Mouse (Mus musculus) intestine, embryonic 16.5 days (tissue): Measurements from ENCODE around the gene Gm6020. TPM values are rescaled to one million over a fixed set of nuclear protein-coding genes. Genes with fewer than 3 reads are reported as not detected.
"Not testable (repeated sequence)": the region's sequence is repeated elsewhere in the genome, so short reads cannot be mapped to it uniquely, and the experiment has no call there.

Source experiments
- ATAC-seq: fragments of 200-750 bp; cut with Nextera tagmentation; 2 replicates; pipeline ENCODE4 v1.8.0; 2017; ENCODE audit warnings: moderate TSS enrichment, moderate library complexity
- H3K27ac ChIP-seq: fragments of 300-500 bp; sonication (generic); 2 replicates; pipeline ENCODE4 v1.5.1; 2014; ENCODE audit warnings: mild to moderate bottlenecking, low read length
- H3K27me3 ChIP-seq: fragments of 300-500 bp; sonication (generic); replicated peaks from 2 replicates; pipeline ENCODE4 v1.6.1; 2014; ENCODE audit warnings: low read length, control low read depth, mixed read lengths; ENCODE audit not compliant: control insufficient read depth, insufficient read depth
- H3K36me3 ChIP-seq: fragments of 300-500 bp; sonication (generic); 2 replicates; pipeline ENCODE4 v1.6.1; 2014; ENCODE audit warnings: low read length, control low read depth; ENCODE audit not compliant: control insufficient read depth, insufficient read depth
- H3K4me1 ChIP-seq: fragments of 300-500 bp; sonication (generic); 2 replicates; pipeline ENCODE4 v1.6.1; 2014; ENCODE audit warnings: low read length, control low read depth, mixed read lengths; ENCODE audit not compliant: control insufficient read depth, insufficient read depth
- H3K4me2 ChIP-seq: fragments of 300-500 bp; sonication (generic); 2 replicates; pipeline ENCODE4 v1.6.1; 2014; ENCODE audit warnings: low read depth, low read length, control low read depth
- H3K4me3 ChIP-seq: fragments of 300-500 bp; sonication (generic); 2 replicates; pipeline ENCODE4 v1.5.1; 2014; ENCODE audit warnings: mild to moderate bottlenecking, low read length
- H3K9ac ChIP-seq: fragments of 300-500 bp; sonication (generic); 2 replicates; pipeline ENCODE4 v1.6.1; 2014; ENCODE audit warnings: low read depth, low read length
- H3K9me3 ChIP-seq: fragments of 300-500 bp; sonication (generic); 2 replicates; pipeline ENCODE4 v1.6.1; 2016; ENCODE audit warnings: low read length, control low read depth; ENCODE audit not compliant: control insufficient read depth
- WGBS: fragments of 180-500 bp; shearing (Covaris S2); extraction: QIAGEN DNeasy Blood & Tissue Kit; methylation state at CpG from one replicate; pipeline ENCODE4 v1.1.7; 2014; 5-methylcytosine and 5-hydroxymethylcytosine counted together
- polyA plus RNA-seq: library from polyadenylated mRNA; unstranded; fragments of >200 nt; fragmentation: Nextera tagmentation; extraction: Ambion mirVana; gene quantifications from 2 replicates; pipeline ENCODE4 v1.2.1, GENCODE M21; 2015

Gene Gm6020
- polyA plus RNA-seq, 1 experiment from 2014 or later, result not detected

DNA sequence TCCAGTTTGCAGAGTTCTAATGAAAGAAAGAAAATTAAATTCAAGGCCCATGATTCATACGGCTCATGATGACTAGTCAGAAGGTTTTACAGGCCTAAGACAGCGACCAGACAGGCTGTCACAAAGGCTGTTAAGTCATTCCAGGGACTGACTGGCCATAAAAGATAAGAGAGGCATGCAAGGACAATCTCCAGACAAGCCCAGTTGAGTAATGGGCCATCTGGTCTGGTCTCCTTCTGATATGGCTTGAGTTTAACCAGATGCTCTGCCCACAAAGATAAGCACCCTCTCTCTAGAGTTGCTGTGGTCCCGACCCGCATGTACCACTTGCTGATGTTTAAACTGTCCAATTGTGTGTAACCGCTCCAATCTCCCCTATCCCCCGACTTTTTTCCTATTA, 23.8 kb downstream of the Gm6020 start:
- H3K27ac ChIP-seq, H3K4me1 ChIP-seq, H3K4me3 ChIP-seq, H3K36me3 ChIP-seq, H3K9me3 ChIP-seq, H3K27me3 ChIP-seq, H3K9ac ChIP-seq, H3K4me2 ChIP-seq: not testable (repeated sequence)
- WGBS, result 60% methylated on average over 6 of the region's 6 CpGs
- peak; percentile 52; the same call in 1 of the 2 replicates for ATAC-seq

DNA sequence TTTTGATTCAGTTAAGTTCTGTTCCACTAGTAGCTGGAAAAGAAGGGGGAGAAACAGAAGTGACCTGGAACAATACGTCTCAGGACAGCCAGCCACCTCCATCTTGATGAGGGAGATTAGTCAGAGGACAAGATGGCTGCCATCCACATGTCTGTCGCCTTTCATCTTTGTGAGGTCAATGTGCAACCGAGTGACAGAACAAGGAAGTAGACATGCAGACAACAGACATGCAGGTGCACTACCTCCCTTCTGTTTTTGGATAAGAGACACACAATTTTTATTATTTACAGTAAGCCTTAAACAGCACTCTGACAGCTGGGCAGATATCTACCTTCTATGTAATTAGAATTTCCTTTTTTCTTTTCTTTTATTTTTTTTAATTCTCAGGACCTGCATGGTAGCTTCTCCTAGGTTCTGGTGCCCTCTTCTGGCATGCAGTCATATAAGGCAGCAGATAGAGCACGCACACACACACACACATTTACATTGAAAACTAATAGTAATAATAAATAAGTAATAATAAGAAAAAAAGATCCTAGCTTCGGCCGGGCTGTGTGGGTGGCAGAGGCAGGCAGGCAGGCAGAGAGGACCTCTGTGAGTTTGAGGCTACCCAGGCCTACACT, 40.1 kb downstream of the Gm6020 start:
- Histone ChIP-seq H3K9me3 (peaks cover 17% of the 10 kb centered on the region; the same call in 1 of the 2 replicates), H3K4me2 (no peak overlapping the region), H3K4me3 (no peak overlapping the region), H3K4me1 (no peaks in the 10 kb centered on the region; the same call in 1 of the 2 replicates), H3K36me3 (no peaks in the 10 kb centered on the region), H3K9ac (no peak overlapping the region), H3K27me3 (no peaks in the 10 kb centered on the region), H3K27ac (no peak overlapping the region)
- no peak for ATAC-seq
- 90% methylated on average over 6 of the region's 6 CpGs for WGBS

DNA sequence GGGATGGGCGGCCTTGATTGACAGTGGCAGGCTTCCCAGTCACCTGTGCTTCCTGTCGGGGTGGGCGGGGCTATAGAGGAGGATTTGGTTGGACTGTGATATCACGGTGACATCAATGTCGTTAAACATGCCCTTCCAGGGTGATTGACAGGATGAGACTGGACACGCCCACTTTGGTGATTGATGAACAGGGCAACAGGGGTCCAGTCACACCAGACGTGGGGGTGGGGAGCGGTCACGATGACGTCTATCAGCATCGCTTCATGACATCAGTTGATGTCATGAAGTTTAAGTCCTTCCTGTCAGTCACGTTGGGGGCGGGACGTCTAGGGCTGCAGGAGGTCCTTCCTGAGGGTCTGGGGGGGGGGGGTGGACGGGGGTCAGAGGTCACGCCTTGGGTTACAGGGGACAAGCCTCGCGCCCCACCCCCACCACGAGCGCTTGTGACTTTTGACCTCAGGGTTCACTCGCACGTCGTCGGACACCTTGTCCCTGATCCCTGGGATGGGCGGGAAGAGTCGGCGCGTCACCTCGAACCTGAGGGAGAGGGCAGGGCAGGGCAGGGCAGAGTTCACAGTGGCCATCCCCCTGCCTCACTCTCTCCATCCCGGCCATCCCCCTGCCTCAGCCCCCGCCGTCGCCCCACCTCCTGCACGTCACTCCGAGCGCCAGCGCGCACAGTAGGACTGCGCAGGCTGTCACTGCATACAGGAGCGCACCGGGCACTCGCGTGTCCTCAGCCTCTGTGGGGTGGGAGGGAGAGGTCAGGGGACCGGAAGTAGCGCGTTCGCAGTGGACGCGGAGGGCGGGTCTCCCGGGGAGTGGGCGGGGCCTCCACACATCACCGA, 41.2 kb downstream of the Gm6020 start:
- WGBS, result 32% methylated on average over 53 of the region's 53 CpGs
- Histone ChIP-seq H3K27me3 (no peaks in the 10 kb centered on the region), H3K4me1 (no peaks in the 10 kb centered on the region; the same call in 1 of the 2 replicates), H3K9me3 (peaks cover 17% of the 10 kb centered on the region; the same call in 1 of the 2 replicates), H3K9ac (peak overlapping the region; percentile 56), H3K27ac (peak overlapping the region; percentile 33; the same call in 1 of the 2 replicates), H3K4me3 (peak overlapping the region; percentile 64), H3K4me2 (peak overlapping the region; percentile 71), H3K36me3 (no peaks in the 10 kb centered on the region)
- peak; percentile 15 for ATAC-seq

DNA sequence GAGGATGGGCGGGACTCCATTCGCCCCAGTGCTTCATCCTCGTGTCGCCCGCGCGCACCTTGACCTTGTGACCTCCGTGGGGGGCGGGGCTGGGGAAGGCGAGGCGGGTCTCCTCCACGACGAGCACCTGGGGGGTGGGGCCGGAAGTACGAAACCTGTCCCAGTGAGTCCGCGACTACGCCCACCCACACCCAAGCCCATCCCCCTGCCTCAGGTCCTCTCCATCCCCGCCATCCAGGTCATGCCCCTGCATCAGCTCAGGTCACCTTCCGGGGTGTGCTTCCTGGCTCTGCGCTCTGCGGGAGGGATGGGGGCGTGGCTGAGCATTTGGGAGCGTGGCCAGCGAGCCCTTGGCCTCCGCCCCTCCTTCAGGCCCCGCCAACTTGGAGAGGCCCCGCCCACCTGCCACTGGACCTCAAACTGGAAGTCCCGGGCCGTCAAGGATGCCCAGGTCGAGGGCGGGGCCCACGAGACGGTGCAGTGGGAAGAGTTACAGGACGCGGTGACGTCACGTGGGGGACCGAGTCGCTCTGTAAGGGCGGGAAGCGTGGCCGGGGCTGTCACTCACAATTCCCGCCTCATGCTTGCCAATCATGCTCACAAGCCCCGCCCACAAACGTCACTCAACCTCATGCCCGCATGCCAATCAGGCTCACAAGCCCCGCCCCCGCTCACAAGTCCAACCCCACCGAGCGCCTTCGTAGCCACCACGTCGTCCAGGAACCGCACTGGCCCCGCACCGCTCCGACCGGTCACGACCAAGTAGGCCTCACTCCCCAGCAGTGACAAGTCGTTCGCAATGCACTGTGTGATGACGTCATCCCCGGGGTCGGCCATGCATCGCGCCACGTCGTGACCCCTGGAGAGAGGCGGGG, 42.1 kb downstream of the Gm6020 start:
- ATAC-seq, result peak; percentile 59
- Histone ChIP-seq H3K4me3 (peak overlapping the region; percentile 64), H3K4me2 (peak overlapping the region; percentile 71), H3K36me3 (no peaks in the 10 kb centered on the region), H3K9me3 (peaks cover 17% of the 10 kb centered on the region; the same call in 1 of the 2 replicates), H3K27me3 (no peaks in the 10 kb centered on the region), H3K27ac (peak overlapping the region; percentile 97), H3K4me1 (no peaks in the 10 kb centered on the region; the same call in 1 of the 2 replicates), H3K9ac (peak overlapping the region; percentile 70)
- WGBS, result 8% methylated on average over 65 of the region's 70 CpGs

DNA sequence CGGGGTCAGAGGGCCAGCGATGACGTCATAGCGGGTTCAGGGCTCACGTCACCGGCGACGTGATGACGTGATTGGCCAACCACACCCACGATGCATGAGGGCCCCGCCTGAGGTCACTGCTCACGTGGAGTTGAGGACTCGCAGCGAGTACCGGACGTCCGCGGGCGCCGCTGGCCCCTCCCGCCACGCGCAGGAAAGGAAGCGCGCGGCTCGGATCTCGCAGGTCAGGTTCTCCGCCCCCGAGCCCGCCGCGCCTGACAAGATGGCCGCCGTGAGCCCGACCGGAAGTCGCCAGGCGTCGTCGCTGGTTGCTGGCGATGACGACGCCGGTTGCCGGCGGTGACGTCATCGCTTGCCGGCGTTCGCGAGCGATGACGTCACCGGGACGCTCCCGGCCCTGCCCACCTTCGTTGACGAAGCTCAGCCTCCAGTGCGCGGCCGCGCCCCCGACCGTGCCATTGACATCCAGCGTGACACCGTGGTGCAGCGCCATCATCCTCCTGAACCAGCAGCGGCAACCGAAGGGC, 42.8 kb downstream of the Gm6020 start:
- peak overlapping the region; percentile 70 for H3K9ac ChIP-seq
- peaks cover 17% of the 10 kb centered on the region; the same call in 1 of the 2 replicates for H3K9me3 ChIP-seq
- H3K36me3 ChIP-seq, result no peaks in the 10 kb centered on the region
- peak overlapping the region; percentile 97 for H3K27ac ChIP-seq
- ATAC-seq, result peak; percentile 57
- no peaks in the 10 kb centered on the region for H3K27me3 ChIP-seq
- no peaks in the 10 kb centered on the region; the same call in 1 of the 2 replicates for H3K4me1 ChIP-seq
- 1% methylated on average over 71 of the region's 71 CpGs for WGBS
- peak overlapping the region; percentile 64 for H3K4me3 ChIP-seq
- H3K4me2 ChIP-seq, result peak overlapping the region; percentile 71

DNA sequence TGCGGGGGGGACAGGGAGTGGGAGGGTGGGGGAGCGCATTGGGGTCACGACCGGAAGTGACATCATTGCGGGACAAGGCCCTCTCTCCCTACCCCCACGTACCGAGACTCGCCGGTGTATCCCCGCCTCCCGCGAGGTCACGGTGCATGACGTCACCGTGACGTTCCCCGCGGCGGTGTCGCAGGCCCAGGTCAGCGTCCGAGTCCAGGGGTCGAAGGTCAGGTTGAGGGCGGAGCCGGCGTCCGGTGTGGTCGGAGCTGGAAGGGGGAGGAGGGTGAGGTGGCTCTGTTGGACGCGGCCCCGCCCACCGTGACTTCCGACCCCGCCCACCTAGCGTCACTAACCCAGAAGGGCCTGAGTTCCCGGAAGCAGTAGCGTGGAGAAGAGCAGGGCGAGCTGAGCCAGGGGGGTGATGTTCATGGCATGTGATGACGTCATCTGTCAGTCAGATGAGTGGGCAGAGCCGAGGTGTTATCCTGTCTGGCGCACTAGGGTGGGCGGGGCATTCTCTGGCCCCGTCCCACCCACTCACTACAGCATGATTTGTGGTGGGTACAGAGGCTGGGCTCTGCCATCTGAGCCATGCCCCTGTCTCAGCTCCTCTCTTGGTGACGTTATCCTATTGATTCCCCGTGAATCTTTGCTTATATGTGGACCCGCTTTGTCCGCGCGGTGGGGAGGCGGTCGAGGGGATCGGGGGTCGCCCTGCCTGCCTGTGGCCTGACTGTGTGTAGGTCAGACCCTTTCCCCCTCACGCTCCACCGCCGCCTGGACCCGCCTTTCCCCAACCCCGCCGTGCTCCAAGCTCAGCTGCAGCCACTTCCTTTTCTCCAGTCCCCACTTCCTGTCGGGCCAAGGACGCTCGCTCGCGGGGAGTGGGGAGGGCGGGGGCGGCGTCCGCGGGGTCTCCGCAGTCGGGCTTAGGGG, 43.5 kb downstream of the Gm6020 start:
- Histone ChIP-seq H3K9ac (peak overlapping the region; percentile 70), H3K4me2 (peak overlapping the region; percentile 71), H3K27ac (peak overlapping the region; percentile 97), H3K9me3 (peaks cover 17% of the 10 kb centered on the region; the same call in 1 of the 2 replicates), H3K4me3 (peak overlapping the region; percentile 64), H3K36me3 (no peaks in the 10 kb centered on the region), H3K4me1 (no peaks in the 10 kb centered on the region; the same call in 1 of the 2 replicates), H3K27me3 (no peaks in the 10 kb centered on the region)
- 1% methylated on average over 71 of the region's 71 CpGs for WGBS
- ATAC-seq, result peak; percentile 91

DNA sequence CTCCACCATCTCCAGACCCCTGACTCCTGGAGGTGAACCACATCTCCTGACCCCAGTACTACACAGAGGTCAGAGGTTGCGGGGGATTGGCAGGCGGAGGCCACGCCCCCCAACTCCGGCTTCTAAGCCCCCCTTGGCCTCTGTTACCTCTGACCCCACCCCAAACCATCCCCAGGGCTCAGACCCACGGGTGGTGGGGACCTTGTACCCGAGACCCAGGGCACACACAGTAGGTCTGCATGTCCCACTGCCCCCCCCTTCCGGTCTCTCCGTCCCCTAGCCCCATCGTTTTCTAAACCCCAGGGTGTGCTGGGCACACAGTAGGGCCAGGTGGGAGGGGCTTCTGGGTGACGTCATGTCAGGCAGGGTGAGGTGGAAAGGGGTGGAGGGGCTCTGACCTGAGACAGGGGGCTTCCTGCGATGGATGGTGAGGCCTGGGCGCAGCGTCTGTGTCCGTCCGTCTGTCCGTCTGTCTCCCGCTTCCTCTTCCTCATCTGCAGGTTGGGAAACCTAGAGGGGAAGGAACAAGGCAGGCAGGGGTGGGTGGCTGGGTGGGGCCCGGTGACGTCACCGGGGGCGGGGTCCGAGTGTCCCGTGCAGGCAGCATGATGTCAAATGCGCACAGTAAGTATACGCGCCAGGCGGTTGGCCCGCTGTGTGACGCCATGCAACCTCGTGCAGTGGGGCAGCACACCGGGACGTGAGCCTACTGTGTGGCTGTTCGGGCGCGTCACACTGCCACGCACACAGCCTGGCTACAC, 44.4 kb downstream of the Gm6020 start, which contains the start of gene Csf2ra:
Csf2ra (minus strand) TSS at position 489 of the 761 bp plus-strand sequence.
- H3K4me3 ChIP-seq, result peak within 1 kb of the TSS; percentile 64
- no peaks in the 10 kb centered on the region for H3K36me3 ChIP-seq
- 52% methylated on average over 35 of the region's 36 CpGs for WGBS
- ATAC-seq, result no peak
- H3K27me3 ChIP-seq, result no peaks in the 10 kb centered on the region
- peak within 1 kb of the TSS; percentile 70 for H3K9ac ChIP-seq
- H3K9me3 ChIP-seq, result peaks cover 17% of the 10 kb centered on the region; the same call in 1 of the 2 replicates
- peak within 1 kb of the TSS; percentile 71 for H3K4me2 ChIP-seq
- H3K4me1 ChIP-seq, result no peaks in the 10 kb centered on the region; the same call in 1 of the 2 replicates
- H3K27ac ChIP-seq, result peak within 1 kb of the TSS; percentile 97
